Mouse (Mus musculus) erythroblast, embryonic 14.5 days (primary cell): ENCODE results near the gene Eif4b.

Experiments used
- GATA1 ChIP-seq: IDR thresholded peaks from 2 replicates; pipeline ENCODE4 v1.6.1; 2012; ENCODE audit warnings: low read length, inconsistent platforms, mixed read lengths
- TAL1 ChIP-seq: IDR thresholded peaks from 3 replicates; pipeline ENCODE4 v1.6.1; 2012; ENCODE audit warnings: low read length, inconsistent platforms, mixed read lengths

GRCm38 (mm10) chr15:102144726-102145125 lies 71.2 kb downstream of the Eif4b start:
- TF ChIP-seq GATA1 = no peak
- TF ChIP-seq TAL1 = no peak
